Mouse (Mus musculus): ENCODE measurements around the gene Rnase13.
"Not testable (repeated sequence)": the region's sequence is repeated elsewhere in the genome, so short reads cannot be mapped to it uniquely, and the experiment has no call there.

The Rnase13 gene

DNA sequence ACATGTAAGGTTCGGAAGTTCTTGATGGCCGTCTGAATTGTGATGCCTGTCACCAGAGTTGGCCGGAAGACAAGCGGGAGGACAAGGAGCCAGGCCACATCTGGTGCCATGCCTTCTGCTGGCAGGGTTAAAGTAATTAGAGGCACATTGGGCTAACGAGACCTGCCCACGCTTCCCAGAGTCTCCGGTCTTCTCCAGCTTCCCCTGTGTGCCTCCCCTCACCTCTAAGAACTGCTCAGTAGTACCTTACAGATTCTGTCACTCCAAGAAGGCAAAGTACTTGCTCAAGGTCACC, at the start of gene Rnase13:
Gene Rnase13, minus strand, starts transcription at position 203 of the 295 bp plus-strand sequence.
- no peak for DNase-seq (ENCODE audit: low spot score in 2 of 2)

DNA sequence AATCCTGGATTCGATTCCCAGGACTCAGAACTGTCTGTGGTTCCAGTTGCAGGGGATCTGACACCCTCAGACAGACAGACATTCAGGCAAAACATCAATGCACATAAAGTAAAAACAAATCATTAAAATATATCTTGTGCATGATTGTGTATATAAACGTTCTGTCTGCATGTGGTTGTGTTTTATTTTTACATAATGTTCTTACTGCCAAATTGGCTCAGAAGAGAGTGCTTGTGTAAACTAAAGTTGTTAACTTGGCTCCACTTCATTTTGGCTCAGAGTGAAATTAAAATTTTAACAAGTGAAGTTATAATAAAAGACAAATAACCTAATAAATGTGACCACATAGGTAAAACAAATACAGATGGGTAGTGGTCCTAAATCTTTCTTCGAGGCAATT, 44.8 kb upstream of the Rnase13 start:
- DNase-seq (ENCODE audit: low spot score in 2 of 2), result no peak

DNA sequence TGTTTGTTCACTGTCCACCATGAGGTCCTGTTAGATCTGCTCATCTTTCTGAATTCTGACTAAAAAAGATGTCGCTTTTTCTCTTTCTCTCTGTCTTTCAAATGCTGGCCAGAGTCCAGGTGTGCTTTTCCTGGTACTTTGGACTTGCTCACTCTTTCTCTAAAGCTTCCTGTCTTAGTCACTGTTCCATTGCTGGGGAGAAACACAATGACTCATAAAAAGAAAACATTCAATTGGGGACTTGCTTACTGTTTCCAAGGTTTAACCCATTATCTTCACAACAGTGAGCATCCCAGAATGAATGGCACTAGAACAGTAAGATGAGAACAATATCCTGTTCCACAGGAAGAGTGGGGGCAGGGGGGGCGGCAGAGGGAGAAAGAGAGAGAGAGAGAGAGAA, 37.7 kb upstream of the Rnase13 start:
- no peak for DNase-seq (ENCODE audit: low spot score in 2 of 2)

DNA sequence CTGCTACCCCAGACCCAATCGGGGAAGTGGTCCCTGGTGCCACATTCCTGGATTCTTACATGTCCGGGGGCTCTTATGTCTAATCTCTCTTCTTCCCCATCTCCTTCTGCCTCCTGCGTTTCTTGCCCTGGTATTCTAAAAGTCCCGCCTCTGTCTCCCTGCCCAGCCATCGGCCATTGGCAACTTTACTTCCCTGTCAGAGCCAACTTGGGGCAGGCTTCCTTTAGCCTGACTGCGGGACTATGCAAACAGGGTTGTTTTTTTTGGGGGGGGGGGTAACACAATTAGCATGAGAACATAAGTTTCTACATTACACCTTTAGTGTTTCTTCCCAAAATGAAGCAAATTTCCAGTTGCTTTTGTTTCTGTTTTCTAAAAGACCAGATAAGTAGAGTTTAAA, 20.8 kb upstream of the Rnase13 start:
- DNase-seq (ENCODE audit: low spot score in 2 of 2), result no peak

DNA sequence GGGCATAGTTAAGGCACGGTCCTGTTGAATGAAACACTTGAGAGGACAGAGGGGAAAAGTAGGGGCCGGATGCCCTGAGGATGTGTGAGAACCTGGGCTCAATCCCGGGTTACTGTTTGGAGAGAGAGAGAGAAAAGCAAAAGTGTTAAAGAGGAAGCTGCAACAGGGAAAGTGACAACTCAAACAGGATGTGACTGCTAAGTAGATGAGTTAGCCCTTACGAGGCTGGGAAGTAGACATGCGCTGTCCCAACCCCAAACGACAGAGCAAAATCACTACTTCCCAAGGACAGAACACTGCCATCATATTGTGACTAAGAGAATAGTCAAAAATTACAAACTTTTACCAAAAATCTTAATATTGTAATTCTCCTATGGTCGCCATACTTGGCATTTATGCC, 19.7 kb upstream of the Rnase13 start:
- no peak for DNase-seq (ENCODE audit: low spot score in 2 of 2)

DNA sequence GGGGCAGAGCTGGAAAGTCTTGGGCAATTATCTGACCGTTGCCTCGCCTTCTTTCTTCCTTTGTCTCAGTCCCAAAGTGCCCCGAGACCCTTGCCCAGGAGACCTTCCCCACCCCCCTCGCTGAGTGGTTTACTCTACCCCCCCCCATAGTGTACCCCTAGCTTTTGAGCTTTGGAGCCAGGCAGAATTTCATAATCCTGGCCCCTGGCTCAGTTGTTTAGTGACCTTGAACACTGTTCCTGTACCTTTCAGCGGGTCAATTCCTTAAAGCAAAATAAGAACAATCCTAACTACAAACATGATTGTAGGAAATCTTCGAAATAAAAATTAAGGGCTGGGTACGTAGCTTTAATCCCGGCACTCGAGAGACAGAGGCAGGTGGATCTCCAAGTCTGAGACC, 19.0 kb upstream of the Rnase13 start:
- DNase-seq (ENCODE audit: low spot score in 2 of 2), result no peak

DNA sequence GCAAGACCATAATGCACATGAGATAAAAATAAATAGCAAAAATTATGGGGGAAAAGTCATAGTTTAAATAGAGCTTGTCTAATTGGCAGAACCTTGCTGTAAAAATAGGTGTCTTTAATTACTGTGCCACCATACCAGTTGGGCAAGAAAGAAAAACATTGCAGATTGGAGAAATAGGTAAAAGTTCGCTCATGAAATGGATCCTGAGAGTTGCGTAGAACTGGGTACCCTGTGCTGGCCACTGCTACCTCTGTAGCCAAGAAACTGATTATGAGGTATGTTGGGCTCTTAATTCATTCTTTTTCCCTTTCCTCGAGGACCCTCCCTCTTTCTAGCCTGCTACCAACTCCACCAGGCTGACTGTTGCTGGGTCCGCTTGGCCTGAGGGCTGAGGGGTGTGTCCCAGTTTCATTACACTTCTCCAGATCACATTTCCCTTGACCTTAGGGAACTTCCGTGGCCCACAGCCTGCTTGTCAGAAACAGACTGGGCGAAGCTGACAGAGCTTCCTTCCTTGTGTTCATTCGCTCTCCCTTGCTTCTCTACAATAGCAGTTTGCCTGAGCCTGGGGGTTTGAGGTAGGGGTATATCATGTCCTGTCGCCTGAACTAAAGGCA, 18.5 kb upstream of the Rnase13 start:
- DNase-seq (ENCODE audit: low spot score in 2 of 2), result no peak

DNA sequence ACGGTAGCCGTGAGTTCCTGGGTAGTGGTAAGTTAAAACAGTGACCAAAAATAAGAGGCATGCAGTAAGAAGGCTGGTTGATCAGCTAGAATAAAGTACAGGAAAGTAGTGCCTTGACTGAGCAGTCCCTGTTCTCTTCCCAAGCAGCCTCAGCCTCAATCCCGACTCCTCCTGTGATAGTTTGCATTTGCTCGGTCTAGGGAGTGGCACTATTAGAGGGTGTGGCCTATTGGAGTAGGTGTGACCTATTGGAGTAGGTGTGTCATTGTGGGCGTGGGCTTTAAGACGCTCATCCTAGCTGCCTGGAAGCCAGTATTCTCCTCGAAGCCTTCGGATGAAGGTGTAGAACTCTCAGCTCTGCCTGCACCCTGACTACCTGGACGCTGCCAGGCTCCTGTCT, 16.4 kb upstream of the Rnase13 start:
- DNase-seq (ENCODE audit: low spot score in 2 of 2), result no peak

DNA sequence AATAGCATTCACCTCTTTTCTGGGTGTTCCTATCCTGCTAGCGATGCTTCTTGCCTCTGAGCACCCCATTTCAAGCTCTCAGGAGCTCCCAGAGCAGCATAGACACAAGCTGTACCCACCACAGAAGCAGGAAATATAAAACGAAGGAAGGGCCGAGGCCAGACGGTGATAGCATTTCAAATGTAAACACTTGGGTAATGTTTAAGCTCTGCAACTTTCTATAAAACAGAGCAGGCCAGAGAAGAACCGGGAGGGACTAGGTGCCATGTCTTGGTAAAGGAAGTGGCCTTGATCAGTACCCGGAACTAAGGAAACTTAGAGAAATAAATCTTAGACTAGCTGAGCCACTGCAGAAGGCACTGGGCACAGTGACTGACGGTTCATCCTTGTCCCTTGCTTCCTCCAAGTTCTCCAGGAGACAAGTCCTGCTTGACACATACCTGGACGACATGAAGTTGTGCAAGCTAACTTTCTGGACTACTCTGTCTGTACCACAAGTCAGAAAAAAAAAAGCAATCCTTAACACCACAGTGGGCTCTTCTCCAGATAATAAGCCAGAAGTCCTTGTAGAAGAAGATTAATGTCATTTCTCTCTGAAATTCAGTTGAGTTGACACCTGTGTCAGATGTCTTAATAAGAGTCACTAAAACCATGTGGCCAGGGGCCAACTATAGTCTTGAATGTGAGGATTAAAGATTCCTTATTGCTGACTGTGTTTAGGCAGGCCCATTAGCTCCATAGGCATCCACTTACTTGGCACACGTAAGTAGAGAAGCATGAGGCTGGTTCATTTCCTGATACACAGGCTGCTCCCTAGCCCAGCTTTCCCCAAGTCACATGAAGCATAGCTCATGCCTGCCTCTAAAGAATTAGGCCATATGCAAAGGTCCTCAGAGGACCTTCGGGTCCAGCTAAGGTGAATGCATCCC, 9.8 kb upstream of the Rnase13 start:
- no peak for DNase-seq (ENCODE audit: low spot score in 2 of 2)

DNA sequence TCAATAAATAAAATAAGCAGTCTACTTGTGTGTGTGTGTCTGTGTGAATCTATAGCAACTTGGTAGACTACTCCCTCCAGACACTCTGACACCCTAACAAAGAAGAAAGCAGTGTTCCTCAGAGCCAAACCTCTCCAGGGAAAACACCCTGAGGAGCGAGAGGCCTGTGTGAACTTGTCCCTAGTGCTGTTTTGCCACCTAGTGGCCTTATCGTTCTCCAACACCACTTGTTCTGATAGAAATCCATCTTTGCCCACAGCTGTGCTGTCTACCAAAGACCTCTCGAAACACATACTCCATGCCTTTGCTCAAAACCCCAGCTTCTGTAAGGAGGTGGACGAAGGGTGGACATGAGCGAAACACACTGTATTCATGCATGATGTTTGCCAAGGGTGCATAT, 8.3 kb upstream of the Rnase13 start:
- no peak for DNase-seq (ENCODE audit: low spot score in 2 of 2)

DNA sequence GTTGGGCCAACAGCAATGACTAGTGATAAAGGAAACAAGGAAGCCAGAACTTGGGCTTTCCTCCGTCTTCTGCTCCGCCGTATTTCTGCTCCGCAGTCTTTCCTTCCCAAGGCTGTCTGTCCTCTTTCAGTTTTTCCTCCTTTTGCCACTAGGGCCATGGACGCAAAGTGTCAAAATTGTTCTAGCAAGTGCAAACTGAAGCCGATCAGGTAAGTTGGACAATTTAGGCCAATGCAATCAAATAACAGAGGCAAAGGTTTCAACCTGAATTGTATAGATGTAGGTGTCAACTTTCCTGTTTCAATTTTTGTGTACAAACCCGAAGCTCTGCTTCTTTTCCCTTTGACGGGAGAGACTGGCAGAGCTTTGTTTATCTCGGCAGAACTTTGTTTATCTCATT, 7.4 kb upstream of the Rnase13 start:
- DNase-seq (ENCODE audit: low spot score in 2 of 2), result no peak

DNA sequence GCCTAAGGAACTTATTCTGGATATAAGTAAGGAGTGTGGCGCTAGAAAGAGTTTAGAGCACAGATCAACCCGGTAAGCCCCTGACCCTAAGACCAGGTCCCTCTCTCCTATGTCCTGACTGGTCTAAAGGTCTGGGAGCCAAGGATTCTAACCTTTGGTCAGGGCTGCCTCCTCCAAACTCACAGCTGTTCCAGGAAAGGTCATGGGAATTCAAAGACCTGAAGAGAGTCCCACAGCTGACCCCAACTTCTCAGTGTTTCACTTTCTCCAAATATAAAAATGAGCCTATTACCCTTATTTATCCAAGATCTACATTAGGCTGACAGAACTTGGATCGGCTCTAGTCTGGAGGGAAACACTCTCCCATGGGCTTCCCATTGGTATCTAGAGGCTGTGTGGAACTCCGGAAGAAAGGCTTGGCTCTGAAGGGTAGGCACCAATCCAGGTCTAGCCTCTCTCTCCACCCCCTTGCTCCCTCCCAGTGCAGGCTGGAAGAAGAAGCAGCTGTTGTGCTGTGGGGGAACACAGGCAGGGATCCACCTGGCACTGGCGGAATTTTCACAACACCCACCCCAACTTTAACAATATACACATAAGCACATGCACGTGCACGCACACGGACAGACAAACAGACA, 6.9 kb upstream of the Rnase13 start:
- no peak for DNase-seq (ENCODE audit: low spot score in 2 of 2)

DNA sequence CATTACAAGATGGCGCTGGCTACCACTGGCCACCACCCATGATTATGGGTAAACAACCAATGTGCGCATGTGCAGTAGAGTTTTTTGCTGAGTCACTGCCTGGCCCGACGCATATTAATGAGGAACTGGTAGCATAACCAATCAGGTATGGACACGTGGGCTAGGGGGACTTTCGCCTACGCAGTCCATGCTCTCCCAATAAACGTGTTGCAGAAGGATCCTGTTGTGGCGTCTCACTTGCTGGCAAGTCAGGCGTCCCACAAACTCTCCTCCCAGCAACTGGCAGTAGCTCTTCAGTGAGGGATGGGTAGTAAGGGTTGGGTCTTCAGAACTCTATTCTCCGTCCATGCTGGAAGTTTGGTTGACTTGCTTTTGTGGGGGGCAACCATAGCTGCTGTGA, 4.4 kb upstream of the Rnase13 start:
- not testable (repeated sequence) for DNase-seq (ENCODE audit: low spot score in 2 of 2)

DNA sequence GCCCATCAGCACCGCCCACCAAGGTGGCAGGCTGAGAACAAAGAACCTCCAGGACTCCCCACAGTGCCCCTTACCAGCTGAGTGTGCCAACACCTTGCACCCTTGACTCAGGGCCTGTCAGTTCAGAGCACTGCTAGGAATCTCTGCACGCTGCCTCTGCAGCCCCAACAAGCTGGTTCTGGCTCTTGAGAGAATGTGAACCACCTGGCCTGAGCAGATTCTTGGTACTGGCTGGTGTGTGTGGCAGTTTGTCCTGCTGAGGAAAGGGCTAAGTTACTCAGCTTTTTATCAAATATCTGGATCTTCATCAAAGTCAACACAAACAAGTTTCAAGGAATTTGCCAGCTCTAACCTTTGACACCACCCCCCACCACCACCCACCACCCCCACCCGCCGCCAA, 919 bp upstream of the Rnase13 start:
- DNase-seq (ENCODE audit: low spot score in 2 of 2), result no peak

DNA sequence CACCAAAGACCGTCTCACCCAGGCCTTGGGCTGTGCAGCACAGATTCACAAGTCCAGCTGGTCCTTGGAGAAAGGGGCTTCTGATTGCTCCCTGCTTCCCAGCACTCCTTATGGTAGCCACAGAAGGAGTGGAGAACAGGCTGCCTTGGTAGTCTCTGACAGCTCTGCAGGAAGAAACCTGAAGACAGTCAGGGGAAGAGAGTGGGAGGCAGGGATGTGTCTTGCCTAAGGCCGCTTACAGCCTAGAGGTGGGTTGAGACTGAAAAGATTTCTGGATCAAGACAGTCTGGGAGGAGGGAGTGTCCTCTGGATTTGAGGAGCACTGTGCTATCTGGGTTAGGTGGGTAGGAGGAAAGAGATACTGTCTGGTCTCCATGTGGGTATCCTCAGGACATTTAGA, 337 bp upstream of the Rnase13 start:
- DNase-seq (ENCODE audit: low spot score in 2 of 2), result no peak

DNA sequence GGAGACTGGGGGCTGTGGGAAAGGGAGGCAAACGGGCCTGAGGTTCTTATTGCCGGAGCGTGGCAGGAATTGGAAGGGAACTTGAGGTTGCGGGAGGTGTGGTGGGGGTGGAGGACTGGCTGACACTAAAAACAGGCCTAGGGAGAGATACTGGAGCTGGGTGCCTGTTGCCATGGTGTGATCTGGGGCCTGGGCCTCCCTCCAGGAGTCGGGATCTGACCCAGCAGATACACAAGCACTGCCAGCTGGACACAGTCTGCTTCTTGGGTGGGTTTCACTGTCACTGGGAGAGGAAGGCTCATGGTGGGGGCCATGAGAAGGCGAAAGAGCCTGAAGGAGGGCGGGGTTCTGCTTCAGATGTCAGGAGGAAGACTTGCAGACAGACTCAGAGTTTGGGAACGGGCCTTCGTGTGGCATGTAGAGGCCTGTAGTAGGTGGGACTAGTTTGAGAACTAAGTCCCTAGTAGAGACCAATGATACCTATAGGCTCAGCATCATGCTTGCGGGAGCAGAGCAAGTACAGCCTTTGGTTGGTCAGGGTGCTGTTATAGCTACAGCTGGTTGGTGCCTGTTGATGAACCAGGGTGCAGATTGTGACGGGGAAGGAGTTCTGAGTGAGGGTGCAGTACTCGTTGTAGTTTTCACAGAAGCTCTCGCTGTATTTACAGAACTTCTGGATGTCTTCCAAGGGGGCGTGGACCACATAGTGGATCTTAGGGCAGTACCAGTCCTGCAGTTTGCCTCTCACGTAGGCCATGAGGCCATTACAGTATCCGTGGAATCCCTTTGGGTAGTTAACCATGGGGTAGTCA, 608 bp downstream of the Rnase13 start:
- no peak for DNase-seq (ENCODE audit: low spot score in 2 of 2)

DNA sequence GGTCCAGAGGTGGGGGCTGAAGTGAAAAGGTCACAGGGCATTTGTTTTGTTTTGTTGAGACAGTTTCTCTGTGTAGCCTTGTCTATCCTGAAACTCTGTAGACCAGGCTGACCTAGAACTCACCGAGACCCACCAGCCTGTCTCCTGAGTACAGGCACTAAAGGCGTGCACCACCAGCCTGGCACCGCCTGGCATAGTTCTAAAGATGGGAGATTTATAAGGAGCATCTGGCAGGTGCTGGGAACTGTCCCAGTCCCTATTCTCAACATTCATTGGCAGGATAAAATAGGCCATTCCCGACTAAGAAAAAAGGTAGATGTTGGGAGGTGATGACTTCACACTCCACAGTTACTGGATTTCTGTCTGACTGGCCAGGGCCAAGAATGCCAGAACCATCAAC, 3.6 kb downstream of the Rnase13 start:
- DNase-seq (ENCODE audit: low spot score in 2 of 2), result no peak

DNA sequence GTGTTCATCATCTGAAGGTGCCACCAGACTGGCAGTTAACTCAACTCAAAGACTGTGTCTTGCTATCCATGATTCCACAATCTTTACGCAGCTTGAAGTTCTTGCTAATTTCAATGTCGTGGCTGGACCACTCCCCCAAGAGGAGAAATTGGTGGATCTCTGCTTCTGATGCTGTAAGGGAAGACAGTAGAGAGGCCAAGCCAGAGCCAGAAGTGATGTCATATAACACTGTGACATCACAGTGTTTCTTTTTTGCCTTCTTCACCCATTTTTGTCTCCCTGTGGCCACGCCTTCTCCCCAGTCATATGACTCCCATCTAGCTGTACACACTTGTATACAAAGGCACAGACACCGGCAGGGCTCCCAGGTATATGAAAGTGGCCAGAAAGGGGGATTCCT, 4.4 kb downstream of the Rnase13 start, which contains the start of gene Tppp2:
Gene Tppp2, plus strand, starts transcription at position 301 of the 400 bp plus-strand sequence.
- DNase-seq (ENCODE audit: low spot score in 2 of 2), result no peak

DNA sequence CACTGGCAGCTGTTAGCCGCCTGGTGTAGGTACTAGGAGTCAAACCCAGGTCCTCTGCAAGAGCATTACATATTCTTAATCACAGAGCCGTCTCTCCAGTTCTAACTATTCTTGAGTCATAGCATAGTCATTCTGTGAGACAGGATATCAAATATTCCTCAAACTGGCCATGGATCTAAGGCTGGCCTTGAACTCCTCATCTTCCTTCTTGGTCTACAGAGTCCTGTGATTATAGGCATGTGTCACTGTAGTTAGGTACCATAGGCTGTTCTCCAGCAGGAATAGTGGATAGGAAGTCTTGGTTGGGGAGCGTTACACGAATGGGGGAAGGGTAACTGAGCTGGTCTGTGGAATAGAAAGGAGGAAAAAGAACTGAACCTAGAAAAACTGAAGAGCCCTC, 6.0 kb downstream of the Rnase13 start:
- DNase-seq (ENCODE audit: low spot score in 2 of 2), result no peak

DNA sequence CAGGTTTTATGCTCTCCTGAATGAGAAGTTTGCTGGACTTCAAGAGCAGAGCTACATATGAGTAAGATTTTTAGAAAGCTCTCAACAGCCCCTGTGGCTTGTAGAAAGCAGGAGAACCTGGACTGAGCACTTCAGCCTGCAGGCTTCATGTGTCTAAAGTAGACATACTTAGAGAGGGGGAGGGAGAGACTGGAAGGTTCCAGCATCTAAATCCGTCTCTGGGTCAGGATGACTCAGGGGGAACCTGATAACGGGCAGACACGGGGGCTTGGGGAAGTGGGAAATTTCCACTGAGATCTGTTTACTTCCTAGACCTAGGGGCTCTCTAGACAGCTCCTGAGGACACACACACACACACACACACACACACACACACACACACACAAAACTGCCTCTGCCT, 7.5 kb downstream of the Rnase13 start:
- no peak for DNase-seq (ENCODE audit: low spot score in 2 of 2)

DNA sequence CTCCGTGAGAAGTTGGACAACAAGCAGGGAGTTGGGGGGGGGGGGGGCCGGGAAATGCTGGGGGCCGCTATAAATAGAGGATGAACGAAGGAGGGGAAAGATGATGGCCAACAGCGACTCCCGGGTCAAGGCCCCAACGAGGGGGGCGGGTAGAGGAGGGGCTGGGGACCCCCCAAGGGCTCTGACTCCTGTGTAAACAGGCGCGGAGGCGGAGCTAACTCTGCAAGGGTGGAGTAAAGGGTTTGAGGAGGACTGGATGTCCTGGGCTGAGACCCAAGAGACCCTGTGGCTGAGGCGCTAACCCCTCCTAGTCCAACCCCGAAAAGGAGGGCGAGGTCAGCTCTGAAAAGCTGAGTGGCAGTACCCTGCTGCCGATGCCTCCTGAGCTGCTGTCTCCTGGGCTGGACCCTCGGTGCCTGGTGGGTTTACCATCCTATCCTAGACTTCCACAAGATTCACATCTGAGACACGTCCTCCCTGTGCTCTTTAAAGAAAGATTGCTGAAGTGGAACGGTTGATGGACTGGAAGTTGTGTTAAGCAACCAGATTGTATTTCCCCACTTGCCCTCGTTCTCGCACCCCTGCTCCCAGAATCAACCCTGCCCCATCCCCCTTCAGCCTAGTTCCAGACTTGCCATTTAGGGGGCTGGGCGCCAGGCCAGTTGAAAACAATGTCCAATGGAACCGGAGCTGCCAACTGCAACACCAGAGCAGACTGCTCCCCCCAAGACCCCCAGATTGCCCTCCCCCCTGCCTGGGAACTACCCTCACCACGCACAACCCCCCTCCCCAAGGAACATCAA, 8.4 kb downstream of the Rnase13 start, which contains the start of gene Ndrg2:
Gene Ndrg2, minus strand, starts transcription at position 199 of the 803 bp plus-strand sequence.
- DNase-seq (ENCODE audit: low spot score in 2 of 2), result no peak

Data from spleen, postnatal 14 days (tissue).